Mouse (Mus musculus) cerebellum, postnatal 25 days (tissue): ENCODE measurements at regions not wholly inside any gene's neighbourhood (a gene's known extent, or its start where the extent isn't known, plus 50 kb on each side); places are given as distances from the start of the nearest gene placed in this dataset.
A peak's percentile ranks its signal among the peaks of the same experiment; 100 is the strongest.

ENCODE experiments used
- DNase-seq, 2 experiments: peaks; one replicate each; pipeline ENCODE4 v3.0.0; 2021; ENCODE audit warnings: mixed read lengths in 2 of 2

GRCm38 (mm10) chr2:51822976-51823375 is 112.0 kb downstream of the Rbm43 start:
- no peak for DNase-seq

GRCm38 (mm10) chr2:51830286-51830944 is 104.5 kb downstream of the Rbm43 start:
- peak; percentile 28 to 68 for DNase-seq

DNA sequence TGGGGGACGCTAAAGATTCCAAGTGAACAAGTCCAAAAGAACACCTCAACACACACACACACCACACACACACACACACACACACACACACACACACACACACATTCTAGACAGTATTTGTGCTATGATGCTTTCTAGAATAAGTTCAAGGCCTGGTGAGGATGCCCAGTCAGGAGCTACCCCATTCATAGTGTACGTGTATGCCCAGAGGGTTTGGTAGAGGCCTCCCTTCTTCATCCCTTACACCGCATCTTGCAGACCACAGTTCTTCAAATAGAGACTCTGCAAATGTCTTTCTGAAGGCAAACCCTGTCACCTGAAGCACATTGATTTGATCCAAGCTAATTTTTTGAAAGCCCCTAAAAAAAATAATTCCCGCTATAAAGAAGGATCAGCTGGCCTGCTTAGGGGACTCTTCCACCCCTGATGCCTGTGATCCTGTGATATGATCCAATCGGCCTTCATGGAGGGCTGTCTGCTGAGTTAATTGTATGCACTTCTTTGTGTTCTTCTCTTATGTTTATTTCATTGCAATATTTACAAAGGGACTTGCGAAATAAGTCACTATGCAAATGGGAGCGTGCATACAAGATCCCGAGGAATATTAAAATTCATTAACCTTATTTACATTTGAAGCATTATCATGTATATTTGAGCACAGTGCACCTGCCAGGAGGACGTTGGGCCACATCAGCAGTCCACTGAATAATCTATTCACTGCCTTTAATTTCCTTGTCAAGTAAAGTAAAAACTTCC is 103.8 kb downstream of the Rbm43 start:
- no peak for DNase-seq

DNA sequence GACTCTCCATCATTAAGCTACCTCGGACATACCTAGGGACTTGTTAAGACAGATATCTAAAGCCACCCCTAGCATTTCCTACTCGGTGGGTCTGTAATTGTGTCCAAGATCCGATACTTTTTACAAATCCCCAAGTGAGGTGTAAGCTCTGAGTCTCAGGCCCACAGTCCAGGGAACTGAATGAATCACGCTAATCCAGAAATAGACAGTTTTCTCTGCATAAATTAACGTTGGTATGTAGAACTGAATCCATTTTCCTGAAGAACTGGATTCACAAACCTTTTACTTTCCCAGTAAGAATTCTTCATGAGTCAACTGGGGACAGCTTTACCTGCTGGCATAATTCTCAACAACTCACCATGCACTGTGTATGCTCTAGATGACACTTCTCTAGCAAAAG is 97.1 kb downstream of the Rbm43 start:
- no peak for DNase-seq

DNA sequence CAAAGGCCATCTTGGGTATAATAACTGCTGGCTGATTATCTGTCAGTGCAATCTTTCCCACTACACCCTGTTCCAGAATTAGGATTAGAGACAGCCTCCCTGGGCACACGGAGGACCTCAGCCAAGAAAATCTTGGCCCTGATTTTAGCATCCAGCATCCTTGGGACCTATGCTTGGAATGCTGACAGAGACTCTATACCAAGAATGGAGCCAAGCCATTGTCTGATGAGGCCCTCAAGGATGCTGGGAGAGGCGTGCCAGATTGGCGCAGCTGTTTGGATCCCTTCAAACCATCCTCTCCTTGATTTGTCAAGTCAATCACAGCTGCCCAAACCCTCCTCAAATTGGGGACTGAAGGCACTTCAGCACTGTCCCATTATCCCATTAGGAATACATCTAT is 94.2 kb downstream of the Rbm43 start:
- peak; percentile 54 to 59 for DNase-seq

GRCm38 (mm10) chr2:51844831-51845230 is 90.1 kb downstream of the Rbm43 start:
- DNase-seq: no peak

- no peak for DNase-seq
These were observed 87.4 kb downstream of the Rbm43 start for GRCm38 (mm10) chr2:51847556-51847955.

- DNase-seq: no peak
These were observed 87.0 kb downstream of the Rbm43 start for GRCm38 (mm10) chr2:51847964-51848363.

GRCm38 (mm10) chr2:51848491-51848890 is 86.5 kb downstream of the Rbm43 start:
- no peak for DNase-seq

GRCm38 (mm10) chr2:51850581-51850980 is 84.4 kb downstream of the Rbm43 start:
- DNase-seq: no peak

DNA sequence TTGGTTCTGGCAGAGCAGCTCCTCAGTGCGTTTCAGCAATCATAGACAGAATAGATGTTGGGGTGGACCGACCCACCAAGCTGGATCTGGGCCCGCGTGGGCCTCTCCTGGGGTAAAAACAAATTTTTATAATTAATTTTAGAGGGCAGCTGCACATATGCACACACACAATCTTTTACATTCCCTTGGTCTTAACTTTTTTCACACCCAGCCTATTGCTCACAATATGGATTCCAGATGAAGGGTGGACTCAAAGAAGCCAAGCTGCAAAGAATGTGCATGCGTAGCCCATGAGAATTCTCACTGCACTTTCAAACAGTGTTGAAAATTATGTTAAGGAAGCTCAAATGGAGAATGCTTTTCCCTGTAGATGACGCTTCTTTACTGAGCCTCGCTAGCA is 83.3 kb downstream of the Rbm43 start:
- DNase-seq: no peak

DNA sequence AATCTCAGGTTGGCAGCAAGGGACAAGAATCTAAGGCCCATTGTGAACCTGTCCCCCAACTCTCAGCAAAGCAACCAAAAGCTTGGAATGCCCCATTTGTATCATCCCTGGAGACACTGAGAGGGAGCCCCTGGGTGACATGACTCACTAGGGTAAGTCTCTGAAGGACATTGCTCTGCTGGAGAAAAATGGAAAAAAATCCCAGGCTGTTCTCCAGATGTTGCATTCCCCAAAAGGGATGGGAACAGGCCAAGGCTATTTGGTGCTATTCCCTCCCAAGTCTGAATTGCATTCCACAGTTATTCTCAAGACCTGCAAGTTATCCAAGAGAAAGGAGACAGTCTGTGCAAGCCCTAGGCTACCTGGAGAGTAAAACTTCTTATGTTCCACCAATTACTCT is 77.7 kb downstream of the Rbm43 start:
- no peak for DNase-seq

- DNase-seq: no peak
These were observed 68.9 kb downstream of the Rbm43 start for GRCm38 (mm10) chr2:51866045-51866444.

DNA sequence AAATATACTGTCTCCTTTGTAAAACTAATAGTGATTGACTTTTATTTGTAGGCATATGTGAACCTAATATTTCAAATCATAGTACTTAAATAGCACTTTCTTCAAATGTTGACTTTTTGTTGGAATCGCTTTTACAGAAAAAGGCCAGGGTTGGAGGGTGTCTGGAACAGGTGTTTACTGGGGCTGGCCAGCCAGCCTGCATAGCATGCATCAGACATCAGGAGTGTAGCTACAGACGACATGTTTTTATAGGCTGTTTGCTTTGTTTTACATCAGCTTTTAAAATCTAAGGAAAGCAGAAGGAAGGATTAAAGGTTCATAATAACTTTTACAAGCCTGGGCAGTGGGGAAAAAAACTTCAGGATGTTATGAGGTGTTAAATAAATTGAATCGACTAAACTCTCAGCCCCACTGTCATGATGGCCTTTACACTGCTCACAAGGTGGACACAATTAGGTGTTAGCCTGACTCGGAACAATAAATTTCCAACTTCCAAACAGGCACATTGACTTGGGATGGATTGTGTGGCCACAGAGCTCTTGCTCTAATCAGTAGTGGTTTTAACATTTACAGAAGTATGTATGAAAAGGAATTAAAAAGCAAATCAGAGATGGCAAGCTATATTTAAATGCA is 66.0 kb downstream of the Rbm43 start:
- no peak for DNase-seq

DNA sequence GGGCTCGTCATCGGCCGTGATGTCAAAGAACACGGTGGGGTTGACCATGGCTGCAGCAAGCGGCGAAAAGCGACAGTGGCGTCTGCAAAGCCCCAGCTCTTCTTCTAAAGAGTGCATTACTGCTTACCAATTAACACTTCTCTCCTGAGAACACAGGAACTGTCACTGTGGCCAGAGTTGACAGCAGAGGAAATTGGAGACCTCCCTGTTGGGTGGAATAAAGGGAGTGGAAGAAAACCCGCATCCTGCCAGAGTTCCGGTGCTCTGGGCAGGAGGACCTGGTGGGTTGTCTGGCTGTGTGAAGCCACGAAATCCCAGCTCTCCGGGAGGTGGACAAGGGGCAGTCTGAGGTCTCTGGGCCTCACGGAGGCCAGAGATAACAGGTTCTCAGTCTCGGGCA is 63.4 kb downstream of the Rbm43 start:
- DNase-seq: no peak
